Mouse (Mus musculus) heart, adult 2 months (tissue): Measurements from ENCODE around the gene Zfp287.

Experiments used
- EP300 ChIP-seq: fragments of 200-500 bp; IDR thresholded peaks from 2 replicates; pipeline ENCODE4 v1.6.1; 2011; ENCODE audit warnings: low read depth, low read length, control low read depth; ENCODE audit not compliant: insufficient read depth
- POLR2A ChIP-seq: fragments of 200-500 bp; IDR thresholded peaks from 2 replicates; pipeline ENCODE4 v1.6.1; 2011; ENCODE audit warnings: mild to moderate bottlenecking, low read depth, low read length, control low read depth; ENCODE audit not compliant: insufficient read depth

DNA sequence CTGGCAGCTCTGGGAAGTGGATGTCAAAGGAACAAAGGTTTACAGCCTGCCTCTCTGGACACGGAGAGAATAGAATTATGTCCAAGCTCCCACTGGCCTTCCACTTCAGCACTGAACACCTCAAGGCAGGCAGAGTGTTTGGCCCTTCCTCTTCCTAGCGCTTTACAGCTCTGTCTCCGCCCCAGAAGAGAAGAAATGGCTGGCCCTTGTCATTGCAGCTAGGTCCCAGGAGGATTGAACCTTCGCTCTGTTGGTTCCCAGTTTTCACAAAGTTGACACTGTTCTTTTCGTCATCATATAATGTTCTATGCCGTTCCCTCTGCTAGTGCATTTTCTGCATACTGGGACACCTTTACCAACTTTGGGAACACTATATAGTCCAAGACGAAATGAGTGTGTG lies 23.5 kb downstream of the Zfp287 start:
- TF ChIP-seq EP300 (no peak), POLR2A (no peak)
